Mouse (Mus musculus) limb, embryonic 14.5 days (tissue): ENCODE measurements around the gene Baz2a. TPM values are rescaled to one million over a fixed set of nuclear protein-coding genes. Genes with fewer than 3 reads are reported as not detected.
"Not testable (repeated sequence)": the region's sequence is repeated elsewhere in the genome, so short reads cannot be mapped to it uniquely, and the experiment has no call there.

Source experiments
- ATAC-seq: fragments of 200-750 bp; cut with Nextera tagmentation; 2 replicates; pipeline ENCODE4 v1.8.0; 2017; ENCODE audit warnings: low read depth, moderate number of reproducible peaks, moderate TSS enrichment; ENCODE audit not compliant: low FRiP score
- DNase-seq: peaks from one replicate; pipeline ENCODE4 v3.0.0-alpha.2; 2015; ENCODE audit warnings: low spot score
- H3K27ac ChIP-seq: fragments of 300-500 bp; sonication (generic); replicated peaks from 2 replicates; pipeline ENCODE4 v1.5.1; 2014; ENCODE audit warnings: low read depth, mild to moderate bottlenecking, low read length, moderate library complexity, mixed read lengths
- H3K27me3 ChIP-seq: fragments of 300-500 bp; sonication (generic); 2 replicates; pipeline ENCODE4 v1.6.1; 2014; ENCODE audit warnings: low read length, mixed read lengths; ENCODE audit not compliant: control insufficient read depth, insufficient read depth
- H3K36me3 ChIP-seq: fragments of 300-500 bp; sonication (generic); 2 replicates; pipeline ENCODE4 v1.6.1; 2014; ENCODE audit warnings: mild to moderate bottlenecking, low read length, moderate library complexity, mixed read lengths; ENCODE audit not compliant: control insufficient read depth, insufficient read depth
- H3K4me1 ChIP-seq: fragments of 300-500 bp; sonication (generic); 2 replicates; pipeline ENCODE4 v1.6.1; 2014; ENCODE audit warnings: antibody characterized with exemption, low read length, mixed read lengths; ENCODE audit not compliant: control insufficient read depth, insufficient read depth
- H3K4me2 ChIP-seq: fragments of 300-500 bp; sonication (generic); replicated peaks from 2 replicates; pipeline ENCODE4 v1.6.1; 2014; ENCODE audit warnings: low read depth, mild to moderate bottlenecking, low read length, moderate library complexity; ENCODE audit not compliant: severe bottlenecking
- H3K4me3 ChIP-seq: fragments of 300-500 bp; sonication (generic); replicated peaks from 2 replicates; pipeline ENCODE4 v1.5.1; 2014; ENCODE audit warnings: low read length
- H3K9ac ChIP-seq: fragments of 300-500 bp; sonication (generic); 2 replicates; pipeline ENCODE4 v1.6.1; 2014; ENCODE audit warnings: mild to moderate bottlenecking, low read depth, low read length, moderate library complexity; ENCODE audit not compliant: severe bottlenecking
- H3K9me3 ChIP-seq: fragments of 300-500 bp; sonication (generic); 2 replicates; pipeline ENCODE4 v1.6.1; 2016; ENCODE audit warnings: low read length; ENCODE audit not compliant: control insufficient read depth
- POLR2A ChIP-seq: fragments of 200-500 bp; IDR thresholded peaks from 2 replicates; pipeline ENCODE4 v1.8.0; 2012; ENCODE audit warnings: inconsistent platforms, mild to moderate bottlenecking, moderate library complexity, borderline replicate concordance; ENCODE audit not compliant: insufficient read depth, insufficient read length; ENCODE audit errors: extremely low read depth
- WGBS: fragments of 180-500 bp; shearing (Covaris S2); extraction: QIAGEN DNeasy Blood & Tissue Kit; methylation state at CpG from one replicate; pipeline ENCODE4 v1.1.7; 2014; 5-methylcytosine and 5-hydroxymethylcytosine counted together
- microRNA counts: library from miRNA; unstranded; fragments of <30 nt; microRNA quantifications from one replicate; lab custom pipeline; 2016
- microRNA-seq: library from miRNA; unstranded; fragments of <30 nt; microRNA quantifications from one replicate; pipeline ENCODE4, GENCODE M21; 2016
- polyA plus RNA-seq, 2 experiments: library from polyadenylated mRNA; depleted of rRNA in 1 of 2; stranded (reverse) in 1 of 2; unstranded in 1 of 2; fragments of >200 nt; fragmentation: Nextera tagmentation in 1 of 2; extraction: Ambion mirVana in 1 of 2; gene quantifications; 2 replicates each; pipeline versions ENCODE4 v1.2.1 to v1.2.3; 2012 to 2014

The Baz2a gene
- polyA plus RNA-seq, 2 experiments: 17.5 to 28.3 TPM

DNA sequence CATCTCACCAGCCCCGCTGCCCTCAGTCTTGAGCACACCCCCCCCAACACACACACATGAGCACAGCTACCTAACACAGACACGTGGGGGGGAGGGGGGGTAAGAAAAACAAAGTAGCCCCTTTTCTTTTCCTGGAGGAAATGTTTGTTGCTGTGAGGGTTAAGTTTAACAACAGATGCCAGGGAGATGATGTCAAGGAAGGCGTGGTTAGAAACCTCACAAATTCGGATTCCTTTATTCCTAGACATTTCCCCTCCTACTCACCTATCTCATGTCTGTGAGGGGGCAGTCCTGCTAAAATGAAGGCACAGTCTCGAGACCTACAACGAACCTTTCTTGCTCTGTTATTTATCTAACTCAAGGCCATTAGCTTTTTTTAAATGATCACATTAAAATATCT lies 75.7 kb downstream of the Baz2a start:
- H3K4me3 ChIP-seq: no peak overlapping the region
- DNase-seq (no peak), ATAC-seq (no peak)
- no peak overlapping the region for H3K4me2 ChIP-seq
- 45% methylated on average over 6 of the region's 6 CpGs for WGBS
- H3K4me1 ChIP-seq: peaks cover 5% of the 10 kb centered on the region; the same call in 1 of the 2 replicates
- H3K27me3 ChIP-seq: no peaks in the 10 kb centered on the region
- H3K9ac ChIP-seq: no peak overlapping the region
- TF ChIP-seq POLR2A: no peak
- no peaks in the 10 kb centered on the region for H3K36me3 ChIP-seq
- no peaks in the 10 kb centered on the region for H3K9me3 ChIP-seq
- H3K27ac ChIP-seq: no peak overlapping the region

DNA sequence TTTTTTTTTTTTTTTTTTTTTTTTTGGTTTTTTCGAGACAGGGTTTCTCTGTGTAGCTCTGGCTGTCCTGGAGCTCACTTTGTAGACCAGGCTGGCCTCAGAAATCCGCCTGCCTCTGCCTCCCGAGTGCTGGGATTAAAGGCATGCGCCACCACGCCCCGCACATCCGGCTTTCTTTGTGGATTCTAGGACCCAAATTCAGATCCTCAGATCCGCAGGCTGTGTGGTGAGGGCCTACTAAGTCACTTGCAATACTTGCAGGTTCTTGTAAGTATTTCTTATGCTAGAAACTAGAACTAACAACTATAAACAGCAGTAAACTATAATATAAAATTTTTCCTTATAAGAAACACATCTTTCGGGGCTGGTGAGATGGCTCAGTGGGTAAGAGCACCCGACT lies 80.0 kb downstream of the Baz2a start:
- not testable (repeated sequence) for DNase-seq, ATAC-seq, H3K4me2 ChIP-seq, H3K27me3 ChIP-seq, H3K27ac ChIP-seq, H3K36me3 ChIP-seq, H3K4me3 ChIP-seq, H3K9me3 ChIP-seq, H3K9ac ChIP-seq
- WGBS: 97% methylated on average over 10 of the region's 10 CpGs
- H3K4me1 ChIP-seq: peaks cover 20% of the 10 kb centered on the region

DNA sequence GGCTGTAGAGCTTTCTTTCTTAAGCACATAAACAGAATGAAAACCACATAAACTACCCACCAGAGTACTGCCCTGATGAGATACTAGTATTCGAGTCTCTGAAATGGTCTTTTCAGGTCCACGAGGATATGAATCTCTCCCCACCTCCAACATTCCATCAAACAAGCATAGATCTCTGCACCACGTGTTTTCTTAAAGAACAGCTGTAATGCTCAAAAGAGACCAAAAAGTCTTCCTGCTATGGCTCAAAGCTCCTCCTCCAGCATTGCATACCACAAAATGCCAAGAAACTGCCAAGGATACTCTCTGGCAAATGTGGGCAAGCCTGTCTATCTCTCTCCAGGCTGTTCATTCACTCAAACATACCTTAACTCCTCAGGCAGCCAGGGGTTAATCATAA lies 83.9 kb downstream of the Baz2a start:
- no peaks in the 10 kb centered on the region for H3K9me3 ChIP-seq
- H3K4me2 ChIP-seq: peak overlapping the region; percentile 79
- 11% methylated on average over 3 of the region's 3 CpGs for WGBS
- H3K27me3 ChIP-seq: no peaks in the 10 kb centered on the region
- no peak for ATAC-seq
- peak overlapping the region; percentile 91 for H3K27ac ChIP-seq
- H3K36me3 ChIP-seq: no peaks in the 10 kb centered on the region
- DNase-seq: no peak
- TF ChIP-seq POLR2A: no peak
- peak overlapping the region; percentile 65 for H3K4me3 ChIP-seq
- H3K4me1 ChIP-seq: peaks cover 23% of the 10 kb centered on the region
- H3K9ac ChIP-seq: peak overlapping the region; percentile 69

DNA sequence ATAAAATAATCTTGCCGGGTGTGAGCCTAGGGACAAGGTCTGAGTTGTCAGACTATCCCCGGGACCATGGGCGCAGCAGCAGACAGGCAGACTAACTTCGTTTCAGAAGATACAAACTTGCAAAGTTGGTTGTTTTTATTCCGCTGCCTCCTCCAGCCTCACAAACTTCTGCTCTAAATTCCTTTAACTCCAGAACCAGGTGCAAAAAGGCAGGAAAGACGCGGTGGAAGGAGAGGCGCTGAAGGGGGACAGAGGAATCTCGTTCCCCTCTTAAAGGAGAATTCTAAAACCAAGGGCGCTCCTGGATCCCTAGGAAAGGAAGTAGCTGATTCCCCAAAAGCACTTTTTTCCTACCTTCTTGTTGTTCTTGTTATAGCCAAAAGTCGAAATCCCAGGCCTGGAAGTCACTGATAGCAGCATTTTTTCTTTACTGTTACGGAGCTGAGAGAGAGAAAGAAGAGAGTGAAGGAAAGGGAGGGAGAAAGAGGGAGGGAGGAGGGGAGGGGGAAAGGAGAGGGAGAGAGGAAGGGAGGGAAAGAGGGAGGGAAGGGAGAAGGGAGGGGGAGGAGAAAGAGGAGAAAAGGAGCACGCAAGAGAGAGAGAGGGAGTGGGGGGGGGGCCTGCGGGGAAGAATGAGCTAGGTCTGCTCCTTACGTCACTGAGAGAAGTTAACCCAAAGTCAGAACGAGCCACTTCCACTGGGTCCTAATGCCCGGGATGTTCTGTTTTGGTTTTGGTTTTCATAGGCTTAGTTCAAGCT lies 84.8 kb downstream of the Baz2a start:
- H3K9me3 ChIP-seq: no peaks in the 10 kb centered on the region
- under 1% methylated on average over 16 of the region's 17 CpGs for WGBS

DNA sequence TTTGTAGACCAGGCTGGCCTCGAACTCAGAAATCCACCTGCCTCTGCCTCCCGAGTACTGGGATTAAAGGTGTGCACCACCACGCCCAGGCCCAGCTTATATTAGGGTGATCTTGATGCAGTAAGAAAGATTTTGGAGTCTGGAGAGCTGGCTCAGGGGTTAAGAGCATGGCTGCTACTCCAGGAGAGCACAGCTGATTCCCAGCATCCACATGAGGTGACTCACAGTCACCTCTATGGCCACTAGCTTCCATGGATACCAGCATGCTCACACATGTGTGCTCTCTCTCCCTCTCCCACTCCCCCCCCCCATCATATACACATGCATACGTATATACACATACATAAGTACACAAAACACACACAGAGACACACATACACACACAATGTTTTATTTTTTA lies 85.9 kb downstream of the Baz2a start:
- Histone ChIP-seq H3K4me3 (no peak overlapping the region), H3K9me3 (no peaks in the 10 kb centered on the region), H3K4me1 (peaks cover 23% of the 10 kb centered on the region), H3K27me3 (no peaks in the 10 kb centered on the region), H3K4me2 (no peak overlapping the region), H3K9ac (no peak overlapping the region), H3K27ac (no peak overlapping the region), H3K36me3 (no peaks in the 10 kb centered on the region)
- DNase-seq (no peak), ATAC-seq (no peak)
- TF ChIP-seq POLR2A: no peak
- WGBS: 86% methylated on average over 4 of the region's 4 CpGs

More for the DNA sequence above, 84.8 kb downstream of the Baz2a start:
- H3K27ac ChIP-seq: peak overlapping the region; percentile 91
- H3K36me3 ChIP-seq: no peaks in the 10 kb centered on the region
- no peaks in the 10 kb centered on the region for H3K27me3 ChIP-seq
- H3K4me2 ChIP-seq: peak overlapping the region; percentile 79
- DNase-seq (peak; percentile 96), ATAC-seq (peak; percentile 91)
- peaks cover 23% of the 10 kb centered on the region for H3K4me1 ChIP-seq
- no peak for TF ChIP-seq POLR2A
- H3K4me3 ChIP-seq: peak overlapping the region; percentile 65
- H3K9ac ChIP-seq: peak overlapping the region; percentile 69

MicroRNAs encoded within 50 kb of the gene (microRNA counts, 519-probe panel; counts per million panel counts)
- not detected for microRNA mmu-miR-677 (lab: Ali Mortazavi, UCI)

Small RNA genes within 50 kb of the gene (microRNA-seq; reads per million reads assigned to microRNA genes)
- 18.5 reads per million, percentile 29 among the genes with 10 or more reads in this experiment for gene Mir677

Other genes with a start within 250 kb of the Baz2a start
- not detected in 2 replicates for gene Rdh19, start 241.6 kb upstream of the Baz2a start, polyA plus RNA-seq (2012; rRNA removed)
- not detected in 2 replicates for gene Rdh19, start 241.6 kb upstream of the Baz2a start, polyA plus RNA-seq (2014; fragmentation: Nextera tagmentation; extraction: Ambion mirVana)
- gene Rdh16f2, start 225.1 kb upstream of the Baz2a start, polyA plus RNA-seq (2012; rRNA removed): not detected in 2 replicates
- gene Rdh16f2, start 225.1 kb upstream of the Baz2a start, polyA plus RNA-seq (2014; fragmentation: Nextera tagmentation; extraction: Ambion mirVana): not detected in 2 replicates
- 0.05 TPM in 1 of 2 replicates, not detected in the other for gene Rdh7, start 202.8 kb upstream of the Baz2a start, polyA plus RNA-seq (2012; rRNA removed)
- gene Rdh7, start 202.8 kb upstream of the Baz2a start, polyA plus RNA-seq (2014; fragmentation: Nextera tagmentation; extraction: Ambion mirVana): not detected in 2 replicates
- gene Sdr9c7, start 193.1 kb upstream of the Baz2a start, polyA plus RNA-seq (2012; rRNA removed): 0.60 and 1.0 TPM in 2 replicates
- gene Sdr9c7, start 193.1 kb upstream of the Baz2a start, polyA plus RNA-seq (2014; fragmentation: Nextera tagmentation; extraction: Ambion mirVana): 1.0 and 1.4 TPM in 2 replicates
- gene Hsd17b6, start 84.0 kb upstream of the Baz2a start, polyA plus RNA-seq (2012; rRNA removed): not detected in 2 replicates
- gene Hsd17b6, start 84.0 kb upstream of the Baz2a start, polyA plus RNA-seq (2014; fragmentation: Nextera tagmentation; extraction: Ambion mirVana): not detected in 2 replicates
- 47.6 and 59.5 TPM in 2 replicates for gene Prim1, start 76.4 kb upstream of the Baz2a start, polyA plus RNA-seq (2012; rRNA removed)
- gene Prim1, start 76.4 kb upstream of the Baz2a start, polyA plus RNA-seq (2014; fragmentation: Nextera tagmentation; extraction: Ambion mirVana): 73.9 and 76.5 TPM in 2 replicates
- gene Naca, start 56.0 kb upstream of the Baz2a start, polyA plus RNA-seq (2012; rRNA removed): 362 and 554 TPM in 2 replicates
- 844 and 893 TPM in 2 replicates for gene Naca, start 56.0 kb upstream of the Baz2a start, polyA plus RNA-seq (2014; fragmentation: Nextera tagmentation; extraction: Ambion mirVana)
- gene Ptges3, start 32.6 kb upstream of the Baz2a start, polyA plus RNA-seq (2012; rRNA removed): 78.0 and 93.0 TPM in 2 replicates
- 450 and 461 TPM in 2 replicates for gene Ptges3, start 32.6 kb upstream of the Baz2a start, polyA plus RNA-seq (2014; fragmentation: Nextera tagmentation; extraction: Ambion mirVana)
- 1,269 and 2,071 TPM in 2 replicates for gene Atp5b, start 8.3 kb upstream of the Baz2a start, polyA plus RNA-seq (2012; rRNA removed)
- gene Atp5b, start 8.3 kb upstream of the Baz2a start, polyA plus RNA-seq (2014; fragmentation: Nextera tagmentation; extraction: Ambion mirVana): 1,908 and 2,011 TPM in 2 replicates
- 113 and 117 TPM in 2 replicates for gene Rbms2, start 88.7 kb downstream of the Baz2a start, polyA plus RNA-seq (2012; rRNA removed)
- 33.8 and 35.9 TPM in 2 replicates for gene Rbms2, start 88.7 kb downstream of the Baz2a start, polyA plus RNA-seq (2014; fragmentation: Nextera tagmentation; extraction: Ambion mirVana)
- gene Gls2, start 102.9 kb downstream of the Baz2a start, polyA plus RNA-seq (2012; rRNA removed): 4.8 and 5.8 TPM in 2 replicates
- 2.0 and 2.5 TPM in 2 replicates for gene Gls2, start 102.9 kb downstream of the Baz2a start, polyA plus RNA-seq (2014; fragmentation: Nextera tagmentation; extraction: Ambion mirVana)
- gene Spryd4, start 120.2 kb downstream of the Baz2a start, polyA plus RNA-seq (2012; rRNA removed): 22.3 and 27.4 TPM in 2 replicates
- gene Spryd4, start 120.2 kb downstream of the Baz2a start, polyA plus RNA-seq (2014; fragmentation: Nextera tagmentation; extraction: Ambion mirVana): 36.9 and 38.7 TPM in 2 replicates
- 0.88 and 1.7 TPM in 2 replicates for gene Mip, start 134.3 kb downstream of the Baz2a start, polyA plus RNA-seq (2012; rRNA removed)
- gene Mip, start 134.3 kb downstream of the Baz2a start, polyA plus RNA-seq (2014; fragmentation: Nextera tagmentation; extraction: Ambion mirVana): 0.17 and 0.37 TPM in 2 replicates
- gene Timeless, start 140.5 kb downstream of the Baz2a start, polyA plus RNA-seq (2012; rRNA removed): 31.7 and 32.4 TPM in 2 replicates
- gene Timeless, start 140.5 kb downstream of the Baz2a start, polyA plus RNA-seq (2014; fragmentation: Nextera tagmentation; extraction: Ambion mirVana): 48.6 and 54.7 TPM in 2 replicates
- 0.58 and 0.72 TPM in 2 replicates for gene Apon, start 162.5 kb downstream of the Baz2a start, polyA plus RNA-seq (2012; rRNA removed)
- gene Apon, start 162.5 kb downstream of the Baz2a start, polyA plus RNA-seq (2014; fragmentation: Nextera tagmentation; extraction: Ambion mirVana): 0.30 and 0.57 TPM in 2 replicates
- gene Apof, start 177.1 kb downstream of the Baz2a start, polyA plus RNA-seq (2012; rRNA removed): 0.20 and 0.32 TPM in 2 replicates
- not detected in 2 replicates for gene Apof, start 177.1 kb downstream of the Baz2a start, polyA plus RNA-seq (2014; fragmentation: Nextera tagmentation; extraction: Ambion mirVana)
- gene Stat2, start 179.0 kb downstream of the Baz2a start, polyA plus RNA-seq (2012; rRNA removed): 20.5 and 22.1 TPM in 2 replicates
- 12.9 and 13.2 TPM in 2 replicates for gene Stat2, start 179.0 kb downstream of the Baz2a start, polyA plus RNA-seq (2014; fragmentation: Nextera tagmentation; extraction: Ambion mirVana)
- gene Il23a, start 207.2 kb downstream of the Baz2a start, polyA plus RNA-seq (2012; rRNA removed): 0.18 and 0.31 TPM in 2 replicates
- 0.28 TPM in 1 of 2 replicates, not detected in the other for gene Il23a, start 207.2 kb downstream of the Baz2a start, polyA plus RNA-seq (2014; fragmentation: Nextera tagmentation; extraction: Ambion mirVana)
- gene Pan2, start 211.8 kb downstream of the Baz2a start, polyA plus RNA-seq (2012; rRNA removed): 49.7 and 58.0 TPM in 2 replicates
- 26.6 and 31.1 TPM in 2 replicates for gene Pan2, start 211.8 kb downstream of the Baz2a start, polyA plus RNA-seq (2014; fragmentation: Nextera tagmentation; extraction: Ambion mirVana)
- 129 and 169 TPM in 2 replicates for gene Cnpy2, start 230.9 kb downstream of the Baz2a start, polyA plus RNA-seq (2012; rRNA removed)
- gene Cnpy2, start 230.9 kb downstream of the Baz2a start, polyA plus RNA-seq (2014; fragmentation: Nextera tagmentation; extraction: Ambion mirVana): 378 and 387 TPM in 2 replicates
- gene Cs, start 246.2 kb downstream of the Baz2a start, polyA plus RNA-seq (2012; rRNA removed): 131 and 149 TPM in 2 replicates
- 173 and 174 TPM in 2 replicates for gene Cs, start 246.2 kb downstream of the Baz2a start, polyA plus RNA-seq (2014; fragmentation: Nextera tagmentation; extraction: Ambion mirVana)